ENCODE assay signal across 13 mouse cellular contexts in the genomic region with DNA sequence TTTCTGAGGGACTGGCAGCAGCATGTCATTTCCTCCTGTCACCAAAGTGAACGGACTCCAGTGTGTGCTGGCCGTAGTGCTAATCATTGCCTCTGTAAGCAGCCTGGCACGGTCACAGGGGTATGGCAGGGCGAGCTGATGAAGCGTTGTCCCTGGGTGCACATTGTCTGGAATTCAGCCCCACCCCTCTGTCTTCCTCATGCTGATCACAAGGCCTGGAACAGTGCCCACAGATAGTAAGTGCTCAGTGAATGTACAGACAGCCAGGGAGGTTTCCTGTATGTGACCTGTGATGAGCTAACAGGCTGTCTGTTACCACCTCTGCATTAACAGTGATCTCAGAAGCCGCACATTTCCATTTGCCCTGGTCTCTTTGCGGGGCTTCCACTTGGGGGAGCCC. TPM values are rescaled to one million over a fixed set of nuclear protein-coding genes. Genes with fewer than 3 reads are reported as not detected.
DNase-seq lines count a peak whose midpoint lies in the region; ATAC-seq lines count a peak whose summit lies in the region.
"Had no signal": no experiment of that assay in that cellular context is flagged by ENCODE, and none has a peak within 500 bp of the region (broad histone marks: within the 10 kb centered on the region; RNA-seq: fewer than 3 reads in every experiment).

No protein-coding gene starts in this region.

- 49% methylated on average over 7 of the region's 7 CpGs for WGBS in kidney, embryonic 16.5 days
- WGBS in heart, embryonic 13.5 days, result 19% methylated on average over 7 of the region's 7 CpGs
- WGBS in limb, embryonic 10.5 days, result 66% methylated on average over 7 of the region's 7 CpGs

- peaks cover 55% of the 10 kb centered on the region for H3K4me1 ChIP-seq in kidney, embryonic 16.5 days (ENCODE audit: insufficient read depth, low read length)
- H3K4me1 ChIP-seq in heart, embryonic 13.5 days, result peaks cover 59% of the 10 kb centered on the region
- H3K4me1 ChIP-seq in limb, embryonic 10.5 days, result peaks cover 60% of the 10 kb centered on the region

- H3K27ac ChIP-seq in kidney, embryonic 16.5 days (ENCODE audit: low read length), result no peak overlapping the region
- H3K27ac ChIP-seq in heart, embryonic 13.5 days (replicated peaks), result peak overlapping the region; percentile 72
- H3K27ac ChIP-seq in limb, embryonic 10.5 days, result peak overlapping the region; percentile 58; the same call in 1 of the 2 replicates
- H3K27ac ChIP-seq: neural tube, embryonic 12.5 days had no signal

- no peaks in the 10 kb centered on the region for H3K9me3 ChIP-seq in kidney, embryonic 16.5 days (ENCODE audit: low read length)
- H3K9me3 ChIP-seq in heart, embryonic 13.5 days, result no peaks in the 10 kb centered on the region
- H3K9me3 ChIP-seq in limb, embryonic 10.5 days (replicated peaks), result no peaks in the 10 kb centered on the region
- H3K9me3 ChIP-seq: neural tube, embryonic 12.5 days had no signal

- ATAC-seq in kidney, embryonic 16.5 days (ENCODE audit: low FRiP score, low TSS enrichment), result no peak
- ATAC-seq in heart, embryonic 13.5 days (ENCODE audit: extremely low read depth, insufficient number of reproducible peaks, low FRiP score, low TSS enrichment), result peak; percentile 12; the same call in 1 of the 2 replicates
- ATAC-seq in activated CD4-positive, CD25-positive, alpha-beta regulatory T cell, adult 4 months, result no peak

- H3K27me3 ChIP-seq in kidney, embryonic 16.5 days (ENCODE audit: insufficient read depth, low read length), result peaks cover 14% of the 10 kb centered on the region
- peaks cover 39% of the 10 kb centered on the region for H3K27me3 ChIP-seq in heart, embryonic 13.5 days (replicated peaks)
- H3K27me3 ChIP-seq in limb, embryonic 10.5 days (ENCODE audit: low read depth, poor library complexity, severe bottlenecking), result peaks cover 34% of the 10 kb centered on the region

- H3K9ac ChIP-seq in kidney, embryonic 16.5 days (replicated peaks; ENCODE audit: low read length), result no peak overlapping the region
- H3K9ac ChIP-seq in heart, embryonic 13.5 days, result peak overlapping the region; percentile 40; the same call in 1 of the 2 replicates
- H3K9ac ChIP-seq: neural tube, embryonic 12.5 days had no signal

- H3K4me3 ChIP-seq in kidney, embryonic 16.5 days (ENCODE audit: low read length), result no peak overlapping the region
- H3K4me3 ChIP-seq in heart, embryonic 13.5 days, result no peak overlapping the region
- no peak overlapping the region for H3K4me3 ChIP-seq in limb, embryonic 10.5 days
- H3K4me3 ChIP-seq: erythroblast, embryonic 14.5 days; neural tube, embryonic 12.5 days had no signal

- no peak overlapping the region for H3K4me2 ChIP-seq in kidney, embryonic 16.5 days (replicated peaks; ENCODE audit: low read depth, low read length)
- H3K4me2 ChIP-seq in heart, embryonic 13.5 days, result peak overlapping the region; percentile 53
- H3K4me2 ChIP-seq: neural tube, embryonic 12.5 days had no signal

- DNase-seq in kidney, adult 11 months, result peak; percentile 32
- peak; percentile 49 for DNase-seq in MN1 (ENCODE audit: low spot score)
- no peak for DNase-seq in limb, embryonic 10.5 days (ENCODE audit: low spot score)
- no peak for DNase-seq in left cerebral cortex, postnatal 36 days (ENCODE audit: low spot score in 2 of 2)
- no peak for DNase-seq in layer of hippocampus, adult 9-11 months
- DNase-seq: cerebellum, postnatal 25 days; gastrocnemius, postnatal 25 days; right cerebral cortex, postnatal 4 days had no signal

- intact Hi-C loops in left cerebral cortex, postnatal 36 days (cut with DNase I), result no loop called here

- no peaks in the 10 kb centered on the region for H3K36me3 ChIP-seq in kidney, embryonic 16.5 days (ENCODE audit: insufficient read depth, low read length)
- no peaks in the 10 kb centered on the region for H3K36me3 ChIP-seq in heart, embryonic 13.5 days
- H3K36me3 ChIP-seq in limb, embryonic 10.5 days, result no peaks in the 10 kb centered on the region
- H3K36me3 ChIP-seq: neural tube, embryonic 12.5 days had no signal

RNA-seq across cellular contexts. Expression of a gene that starts 17.1 kb away (rescaled TPM):
- polyA plus RNA-seq in kidney, embryonic 16.5 days (2015; fragmentation: Nextera tagmentation; extraction: Ambion mirVana), result 39.9 and 40.1 TPM in 2 replicates
- 23.3 and 25.2 TPM in 2 replicates for polyA plus RNA-seq in heart, embryonic 13.5 days (2015; fragmentation: Nextera tagmentation; extraction: Ambion mirVana)
- polyA plus RNA-seq in limb, embryonic 10.5 days (2016; fragmentation: Nextera tagmentation; extraction: Ambion mirVana), result 2.9 and 3.3 TPM in 2 replicates
- 10 to 100 TPM; 16.1 to 22.2 TPM for total RNA-seq in left cerebral cortex, postnatal 36 days (2021)
- polyA plus RNA-seq in activated CD4-positive, CD25-positive, alpha-beta regulatory T cell, adult 4 months (2017; shearing (Covaris generic)), result under 1 TPM; 0.56 to 0.78 TPM

Comparison
In these comparisons a context has a peak if more than half of its experiments do, and no peak if none do; other contexts are left out.
1. DNase-seq: peak in kidney, adult 11 months (single experiment) and MN1 (single experiment); none in limb, embryonic 10.5 days (single experiment), left cerebral cortex, postnatal 36 days (0 of 2) and layer of hippocampus, adult 9-11 months (single experiment).